Mouse (Mus musculus): Measurements from ENCODE around the gene Mterf1b. TPM values are rescaled to one million over a fixed set of nuclear protein-coding genes. Genes with fewer than 3 reads are reported as not detected.
"Not testable (repeated sequence)": the region's sequence is repeated elsewhere in the genome, so short reads cannot be mapped to it uniquely, and the experiment has no call there.

The Mterf1b gene
- polyA plus RNA-seq, 1 experiment from 2014 or later = 3.1 TPM

DNA sequence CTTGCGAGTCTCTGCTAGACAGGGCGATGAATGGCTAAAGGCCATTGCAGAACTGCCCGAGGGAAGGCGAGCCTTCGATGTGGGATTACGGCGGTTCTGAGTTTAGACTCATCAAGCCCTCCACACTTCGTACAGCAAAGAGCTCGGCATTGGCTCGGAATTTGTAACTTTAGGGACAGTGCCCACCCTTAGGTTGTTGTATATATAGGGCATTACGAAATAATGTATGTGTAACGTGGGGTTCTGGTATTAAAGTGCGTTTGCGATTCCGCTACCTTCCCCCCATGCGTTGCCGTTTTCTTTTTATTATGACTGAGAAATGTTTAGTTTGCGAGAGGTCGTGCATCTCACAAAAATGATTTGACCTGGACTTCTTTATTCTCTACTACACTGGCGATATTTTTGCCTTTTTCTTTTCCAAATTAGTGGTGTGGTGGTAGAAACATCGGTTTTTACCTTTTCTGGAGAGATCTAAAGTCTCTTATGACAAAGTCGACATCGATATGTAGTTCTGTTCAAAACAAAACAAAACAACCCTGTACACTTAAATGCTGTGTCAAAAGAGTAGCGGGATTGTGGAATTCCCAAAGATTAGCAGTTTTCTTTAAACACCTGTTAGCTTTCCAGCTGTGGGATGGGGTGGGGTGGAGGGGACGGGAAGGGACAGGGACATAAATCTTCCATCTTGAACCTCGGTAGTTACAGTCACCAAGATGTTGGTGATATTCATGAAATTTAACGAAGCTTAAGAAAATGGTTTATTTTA is 497 bp downstream of the Mterf1b start:
- H3K27ac ChIP-seq (ENCODE audit: low read length); H3K9me3 ChIP-seq (ENCODE audit: control insufficient read depth, low read length); H3K36me3 ChIP-seq (ENCODE audit: control insufficient read depth, insufficient read depth, low read length); ATAC-seq (ENCODE audit: low read depth); H3K4me1 ChIP-seq (replicated peaks; ENCODE audit: control insufficient read depth, insufficient read depth, low read length); H3K27me3 ChIP-seq (ENCODE audit: control insufficient read depth, insufficient read depth, low read depth, low read length): not testable (repeated sequence)
- Histone ChIP-seq H3K9ac (ENCODE audit: low read length) (peak overlapping the region; percentile 54), H3K4me3 (ENCODE audit: low read length) (peak overlapping the region; percentile 50), H3K4me2 (ENCODE audit: low read depth, low read length) (peak overlapping the region; percentile 67)
- WGBS = 4% methylated on average over 13 of the region's 27 CpGs

DNA sequence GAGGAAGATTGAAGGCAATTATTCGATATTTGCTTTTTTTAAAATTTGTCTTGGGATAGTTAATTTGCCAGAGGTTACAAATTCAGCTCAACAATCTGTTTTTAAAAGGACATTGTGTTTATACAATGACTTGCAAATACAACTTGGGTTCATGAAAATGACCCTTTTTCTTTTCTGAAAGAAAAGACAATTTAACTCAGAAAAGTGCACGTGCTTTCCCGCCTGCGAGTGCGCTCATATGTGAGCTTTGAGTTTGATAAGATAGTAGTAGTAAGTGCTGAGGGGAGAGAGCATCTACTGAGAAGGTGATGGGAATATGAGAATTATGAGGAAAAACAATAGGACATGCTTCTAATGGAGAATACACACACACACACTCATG is 1.1 kb downstream of the Mterf1b start:
- H3K9ac ChIP-seq (ENCODE audit: low read length) = no peak overlapping the region
- no peak overlapping the region for H3K27ac ChIP-seq (ENCODE audit: low read length)
- no peaks in the 10 kb centered on the region; the same call in 1 of the 2 replicates for H3K9me3 ChIP-seq (ENCODE audit: control insufficient read depth, low read length)
- no peak for ATAC-seq (ENCODE audit: low read depth)
- H3K27me3 ChIP-seq (ENCODE audit: control insufficient read depth, insufficient read depth, low read depth, low read length) = no peaks in the 10 kb centered on the region
- H3K4me1 ChIP-seq (replicated peaks; ENCODE audit: control insufficient read depth, insufficient read depth, low read length) = peaks cover 6% of the 10 kb centered on the region; the same call in 1 of the 2 replicates
- H3K4me3 ChIP-seq (ENCODE audit: low read length) = peak overlapping the region; percentile 50
- H3K36me3 ChIP-seq (ENCODE audit: control insufficient read depth, insufficient read depth, low read length) = no peaks in the 10 kb centered on the region
- H3K4me2 ChIP-seq (ENCODE audit: low read depth, low read length) = peak overlapping the region; percentile 67
- WGBS = 62% methylated on average over 5 of the region's 5 CpGs

DNA sequence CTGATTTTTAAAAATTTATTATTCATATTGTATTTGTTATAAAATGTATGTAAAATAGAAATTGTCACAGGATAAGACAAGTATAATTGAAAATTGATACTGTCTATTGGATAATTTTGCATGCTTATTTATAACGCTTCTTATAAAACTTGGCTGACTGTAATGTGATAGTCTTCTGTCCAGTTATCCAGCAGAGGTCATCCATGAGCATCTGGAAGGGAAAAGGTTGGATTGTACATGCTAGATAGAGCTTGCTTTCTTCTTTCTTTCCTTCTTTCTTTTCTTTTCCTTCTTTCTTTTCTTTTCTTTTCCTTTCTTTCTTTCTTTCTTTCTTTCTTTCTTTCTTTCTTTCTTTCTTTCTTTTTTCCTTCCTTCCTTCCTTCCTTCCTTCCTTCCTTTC is 2.0 kb downstream of the Mterf1b start:
- no peak overlapping the region for H3K27ac ChIP-seq (ENCODE audit: low read length)
- H3K4me1 ChIP-seq (replicated peaks; ENCODE audit: control insufficient read depth, insufficient read depth, low read length) = peaks cover 6% of the 10 kb centered on the region; the same call in 1 of the 2 replicates
- no peak overlapping the region for H3K9ac ChIP-seq (ENCODE audit: low read length)
- WGBS = 68% methylated on average over 1 of the region's 1 CpGs
- no peaks in the 10 kb centered on the region for H3K27me3 ChIP-seq (ENCODE audit: control insufficient read depth, insufficient read depth, low read depth, low read length)
- H3K4me3 ChIP-seq (ENCODE audit: low read length) = no peak overlapping the region
- H3K4me2 ChIP-seq (ENCODE audit: low read depth, low read length) = no peak overlapping the region
- no peak for ATAC-seq (ENCODE audit: low read depth)
- no peaks in the 10 kb centered on the region for H3K36me3 ChIP-seq (ENCODE audit: control insufficient read depth, insufficient read depth, low read length)
- no peaks in the 10 kb centered on the region; the same call in 1 of the 2 replicates for H3K9me3 ChIP-seq (ENCODE audit: control insufficient read depth, low read length)

DNA sequence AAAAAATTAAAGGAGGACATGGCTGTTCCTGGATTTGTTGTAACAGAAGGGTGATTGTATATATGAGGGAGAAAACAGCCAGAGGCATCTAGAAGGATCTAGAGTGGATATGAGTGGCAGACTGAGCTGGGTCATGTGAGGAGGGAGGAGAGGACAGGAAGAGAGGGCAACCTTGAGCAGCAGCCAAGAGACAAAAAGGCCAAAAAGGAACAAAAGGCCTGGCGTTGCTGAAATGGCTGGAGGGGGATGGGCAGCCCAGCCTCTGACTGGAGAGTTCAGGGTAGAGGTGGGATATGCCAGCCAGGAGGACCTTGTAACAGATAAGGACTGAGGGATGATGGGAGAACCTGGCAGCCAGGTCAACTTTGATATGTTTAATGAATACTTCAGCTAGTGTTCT is 2.9 kb downstream of the Mterf1b start:
- ATAC-seq (ENCODE audit: low read depth) = no peak
- H3K4me1 ChIP-seq (replicated peaks; ENCODE audit: control insufficient read depth, insufficient read depth, low read length) = peaks cover 6% of the 10 kb centered on the region; the same call in 1 of the 2 replicates
- no peaks in the 10 kb centered on the region; the same call in 1 of the 2 replicates for H3K9me3 ChIP-seq (ENCODE audit: control insufficient read depth, low read length)
- H3K27me3 ChIP-seq (ENCODE audit: control insufficient read depth, insufficient read depth, low read depth, low read length) = no peaks in the 10 kb centered on the region
- H3K9ac ChIP-seq (ENCODE audit: low read length) = no peak overlapping the region
- H3K4me3 ChIP-seq (ENCODE audit: low read length) = no peak overlapping the region
- H3K4me2 ChIP-seq (ENCODE audit: low read depth, low read length) = no peak overlapping the region
- H3K27ac ChIP-seq (ENCODE audit: low read length) = no peak overlapping the region
- WGBS = 46% methylated on average over 1 of the region's 1 CpGs
- no peaks in the 10 kb centered on the region for H3K36me3 ChIP-seq (ENCODE audit: control insufficient read depth, insufficient read depth, low read length)

DNA sequence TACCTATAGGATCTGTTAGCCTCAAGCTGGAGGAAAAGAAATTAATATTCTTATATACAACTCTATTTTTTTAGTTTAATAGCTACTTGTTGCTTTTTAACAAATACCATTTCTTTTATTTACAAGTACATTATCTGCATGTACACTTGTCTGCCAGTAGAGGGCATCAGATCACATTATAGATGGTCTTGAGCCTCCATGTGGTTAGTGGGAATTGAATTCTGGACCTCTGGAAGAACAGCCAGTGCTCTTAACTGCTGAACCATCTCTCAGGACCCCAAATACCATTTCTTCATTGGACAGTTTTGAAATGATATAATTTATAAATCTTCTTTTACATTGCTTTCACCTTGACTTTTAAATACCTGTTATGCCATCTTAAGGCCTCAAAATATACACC is 9.2 kb downstream of the Mterf1b start:
- H3K27ac ChIP-seq (ENCODE audit: low read length) = no peak overlapping the region
- H3K9me3 ChIP-seq (ENCODE audit: control insufficient read depth, low read length) = no peaks in the 10 kb centered on the region
- H3K27me3 ChIP-seq (ENCODE audit: control insufficient read depth, insufficient read depth, low read depth, low read length) = no peaks in the 10 kb centered on the region
- H3K4me3 ChIP-seq (ENCODE audit: low read length) = no peak overlapping the region
- no peak overlapping the region for H3K9ac ChIP-seq (ENCODE audit: low read length)
- no peaks in the 10 kb centered on the region for H3K4me1 ChIP-seq (replicated peaks; ENCODE audit: control insufficient read depth, insufficient read depth, low read length)
- ATAC-seq (ENCODE audit: low read depth) = no peak
- H3K4me2 ChIP-seq (ENCODE audit: low read depth, low read length) = no peak overlapping the region
- no peaks in the 10 kb centered on the region for H3K36me3 ChIP-seq (ENCODE audit: control insufficient read depth, insufficient read depth, low read length)

DNA sequence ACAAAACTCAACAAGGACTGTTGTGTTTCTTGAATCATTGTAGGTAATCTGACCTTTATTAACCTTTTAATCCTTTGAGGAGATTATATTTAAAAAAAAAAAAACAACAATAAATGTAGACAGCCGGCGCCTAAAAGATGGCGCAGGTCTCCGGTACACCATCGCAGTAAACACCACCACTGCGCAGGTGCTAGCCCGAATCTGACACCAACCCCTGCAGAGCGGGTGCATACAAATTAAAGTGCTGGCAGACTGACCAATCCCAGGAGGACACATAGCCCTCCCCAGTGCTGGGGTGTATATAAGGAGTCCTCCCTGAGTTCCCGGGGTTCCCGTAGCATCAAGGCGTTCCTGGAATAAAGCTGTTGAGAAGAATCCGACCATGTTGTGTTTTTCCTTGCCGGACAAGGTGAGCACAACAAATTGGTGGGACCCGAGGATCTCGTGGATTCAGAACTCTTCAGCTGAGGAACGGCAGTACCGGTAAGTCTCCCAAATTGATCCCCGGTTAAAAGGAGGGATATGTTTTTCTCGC is 10.2 kb downstream of the Mterf1b start:
- not testable (repeated sequence) for H3K27me3 ChIP-seq (ENCODE audit: control insufficient read depth, insufficient read depth, low read depth, low read length); H3K9me3 ChIP-seq (ENCODE audit: control insufficient read depth, low read length); H3K4me1 ChIP-seq (replicated peaks; ENCODE audit: control insufficient read depth, insufficient read depth, low read length); ATAC-seq (ENCODE audit: low read depth); H3K36me3 ChIP-seq (ENCODE audit: control insufficient read depth, insufficient read depth, low read length); H3K9ac ChIP-seq (ENCODE audit: low read length); H3K4me2 ChIP-seq (ENCODE audit: low read depth, low read length); H3K4me3 ChIP-seq (ENCODE audit: low read length); H3K27ac ChIP-seq (ENCODE audit: low read length)
- 95% methylated on average over 19 of the region's 19 CpGs for WGBS

DNA sequence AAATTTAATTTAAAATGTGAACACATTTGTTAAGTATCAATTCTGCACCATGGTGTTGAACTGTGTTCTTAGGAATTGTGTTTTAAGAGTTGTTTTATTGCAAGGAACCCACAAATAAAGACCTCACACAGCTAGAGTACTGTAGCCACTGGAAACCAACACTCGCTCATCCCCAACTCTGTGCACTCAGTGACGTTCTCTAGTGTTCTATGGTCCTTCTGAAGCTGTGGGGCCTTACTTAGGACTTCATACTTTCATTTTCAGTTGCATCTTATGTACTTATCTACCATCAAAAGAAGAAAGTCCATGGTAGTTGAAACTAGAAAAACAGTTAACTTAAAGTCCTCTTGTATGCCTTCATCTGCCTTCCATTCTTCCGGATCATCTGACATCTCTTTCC is 17.9 kb downstream of the Mterf1b start:
- H3K9me3 ChIP-seq (ENCODE audit: control insufficient read depth, low read length); H3K36me3 ChIP-seq (ENCODE audit: control insufficient read depth, insufficient read depth, low read length); H3K9ac ChIP-seq (ENCODE audit: low read length); H3K4me3 ChIP-seq (ENCODE audit: low read length); H3K4me1 ChIP-seq (replicated peaks; ENCODE audit: control insufficient read depth, insufficient read depth, low read length); ATAC-seq (ENCODE audit: low read depth); H3K27me3 ChIP-seq (ENCODE audit: control insufficient read depth, insufficient read depth, low read depth, low read length); H3K27ac ChIP-seq (ENCODE audit: low read length); H3K4me2 ChIP-seq (ENCODE audit: low read depth, low read length): not testable (repeated sequence)
- WGBS = 70% methylated on average over 3 of the region's 3 CpGs

DNA sequence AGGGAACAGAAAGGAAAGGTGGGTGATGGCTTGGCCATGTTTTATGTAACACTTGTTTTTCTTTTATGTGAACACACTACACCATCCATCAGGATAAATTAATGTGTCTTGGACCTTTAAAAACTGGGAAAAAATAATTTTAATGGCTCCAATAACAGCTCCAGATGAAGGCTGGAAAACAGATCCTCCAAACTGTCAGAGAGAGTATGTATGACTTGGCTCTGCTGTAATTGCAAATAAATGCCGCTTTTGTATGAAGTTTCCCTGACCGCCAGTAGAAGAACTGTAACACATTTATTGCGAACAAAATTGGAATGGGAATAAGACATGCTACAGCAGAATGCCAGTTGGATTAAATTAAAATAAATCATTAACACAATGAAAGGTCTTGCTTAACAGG is 29.1 kb downstream of the Mterf1b start:
- H3K27me3 ChIP-seq (ENCODE audit: control insufficient read depth, insufficient read depth, low read depth, low read length) = no peaks in the 10 kb centered on the region

DNA sequence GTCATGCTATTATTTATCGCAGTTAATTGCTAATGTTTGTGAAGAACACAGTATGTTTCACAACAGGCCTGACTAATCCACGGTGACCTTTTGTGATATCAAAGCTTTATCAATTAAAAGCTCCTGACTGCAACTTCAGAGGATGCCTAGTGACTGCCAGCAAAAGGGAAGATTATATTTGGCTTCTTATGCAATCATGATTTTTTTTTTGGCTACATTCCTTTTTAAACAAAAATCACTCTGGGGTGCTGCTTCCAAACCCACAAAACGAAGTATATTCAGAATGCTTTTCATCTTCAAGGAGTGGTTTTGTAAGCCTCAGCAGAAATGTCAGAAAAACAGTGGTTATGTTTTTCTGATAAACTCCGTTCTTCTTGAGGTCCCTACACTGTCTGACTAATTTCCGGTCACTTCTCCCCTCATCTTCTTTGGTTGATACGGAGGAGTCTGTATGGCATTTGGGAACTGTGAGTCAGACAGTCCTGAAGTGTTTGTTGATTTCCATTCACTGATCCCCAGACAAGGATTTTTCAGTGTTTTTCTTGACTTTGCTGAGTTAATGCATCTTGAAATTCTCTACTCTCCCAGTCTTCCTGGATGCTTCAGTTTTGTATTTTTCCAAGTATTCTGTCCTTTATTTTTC is 29.9 kb downstream of the Mterf1b start:
- peak; percentile 57; the same call in 1 of the 2 replicates for ATAC-seq (ENCODE audit: low read depth)
- 0 out of 2 replicates have a peak, but pooled peaks cover 3% of the 10 kb centered on the region for H3K4me1 ChIP-seq (replicated peaks; ENCODE audit: control insufficient read depth, insufficient read depth, low read length)
- WGBS = 40% methylated on average over 6 of the region's 6 CpGs

More for the DNA sequence above, 29.1 kb downstream of the Mterf1b start:
- Histone ChIP-seq H3K4me3 (ENCODE audit: low read length) (no peak overlapping the region), H3K9me3 (ENCODE audit: control insufficient read depth, low read length) (no peaks in the 10 kb centered on the region), H3K27ac (ENCODE audit: low read length) (no peak overlapping the region), H3K4me1 (replicated peaks; ENCODE audit: control insufficient read depth, insufficient read depth, low read length) (0 out of 2 replicates have a peak, but pooled peaks cover 3% of the 10 kb centered on the region), H3K4me2 (ENCODE audit: low read depth, low read length) (no peak overlapping the region), H3K36me3 (ENCODE audit: control insufficient read depth, insufficient read depth, low read length) (no peaks in the 10 kb centered on the region), H3K9ac (ENCODE audit: low read length) (no peak overlapping the region)
- ATAC-seq (ENCODE audit: low read depth) = no peak
- 62% methylated on average over 3 of the region's 3 CpGs for WGBS

More for the DNA sequence above, 29.9 kb downstream of the Mterf1b start:
- no peak overlapping the region for H3K4me3 ChIP-seq (ENCODE audit: low read length)
- H3K9me3 ChIP-seq (ENCODE audit: control insufficient read depth, low read length) = no peaks in the 10 kb centered on the region
- no peak overlapping the region for H3K4me2 ChIP-seq (ENCODE audit: low read depth, low read length)
- peak overlapping the region; percentile 1; the same call in 1 of the 2 replicates for H3K27ac ChIP-seq (ENCODE audit: low read length)
- H3K9ac ChIP-seq (ENCODE audit: low read length) = no peak overlapping the region
- H3K36me3 ChIP-seq (ENCODE audit: control insufficient read depth, insufficient read depth, low read length) = no peaks in the 10 kb centered on the region
- H3K27me3 ChIP-seq (ENCODE audit: control insufficient read depth, insufficient read depth, low read depth, low read length) = no peaks in the 10 kb centered on the region

All from lung, embryonic 16.5 days (tissue).